Mouse (Mus musculus) intestine, embryonic 14.5 days (tissue): ENCODE measurements at regions not wholly inside any gene's neighbourhood (a gene's known extent, or its start where the extent isn't known, plus 50 kb on each side); places are given as distances from the start of the nearest gene placed in this dataset.

Source experiments
- ATAC-seq: fragments of 200-750 bp; cut with Nextera tagmentation; replicated peaks from 2 replicates; pipeline ENCODE4 v1.8.0; 2017; ENCODE audit warnings: low read depth, moderate number of reproducible peaks, moderate TSS enrichment, moderate library complexity; ENCODE audit not compliant: low FRiP score, low TSS enrichment
- DNase-seq: peaks from one replicate; pipeline ENCODE4 v3.0.0-alpha.2; 2018; ENCODE audit warnings: low spot score
- H3K27ac ChIP-seq: fragments of 300-500 bp; sonication (generic); 2 replicates; pipeline ENCODE4 v1.5.1; 2014; ENCODE audit warnings: low read depth, mild to moderate bottlenecking, control low read depth
- H3K27me3 ChIP-seq: fragments of 300-500 bp; sonication (generic); replicated peaks from 2 replicates; pipeline ENCODE4 v1.6.1; 2014; ENCODE audit warnings: low read length, control low read depth; ENCODE audit not compliant: control insufficient read depth, insufficient read depth
- H3K36me3 ChIP-seq: fragments of 300-500 bp; sonication (generic); 2 replicates; pipeline ENCODE4 v1.6.1; 2014; ENCODE audit warnings: low read length, control low read depth; ENCODE audit not compliant: control insufficient read depth, insufficient read depth
- H3K4me1 ChIP-seq: fragments of 300-500 bp; sonication (generic); replicated peaks from 2 replicates; pipeline ENCODE4 v1.6.1; 2014; ENCODE audit warnings: low read length, control low read depth, mixed read lengths; ENCODE audit not compliant: control insufficient read depth, insufficient read depth
- H3K4me2 ChIP-seq: fragments of 300-500 bp; sonication (generic); 2 replicates; pipeline ENCODE4 v1.6.1; 2014; ENCODE audit warnings: low read length
- H3K4me3 ChIP-seq: fragments of 300-500 bp; sonication (generic); 2 replicates; pipeline ENCODE4 v1.5.1; 2014; ENCODE audit warnings: low read depth, low read length, control low read depth, mixed read lengths
- H3K9ac ChIP-seq: fragments of 300-500 bp; sonication (generic); 2 replicates; pipeline ENCODE4 v1.6.1; 2014; ENCODE audit warnings: mild to moderate bottlenecking, low read length
- H3K9me3 ChIP-seq: fragments of 300-500 bp; sonication (generic); 2 replicates; pipeline ENCODE4 v1.6.1; 2016; ENCODE audit warnings: low read length, control low read depth; ENCODE audit not compliant: control insufficient read depth
- WGBS: fragments of 180-500 bp; shearing (Covaris S2); extraction: QIAGEN DNeasy Blood & Tissue Kit; methylation state at CpG from one replicate; pipeline ENCODE4 v1.1.7; 2014; 5-methylcytosine and 5-hydroxymethylcytosine counted together

DNA sequence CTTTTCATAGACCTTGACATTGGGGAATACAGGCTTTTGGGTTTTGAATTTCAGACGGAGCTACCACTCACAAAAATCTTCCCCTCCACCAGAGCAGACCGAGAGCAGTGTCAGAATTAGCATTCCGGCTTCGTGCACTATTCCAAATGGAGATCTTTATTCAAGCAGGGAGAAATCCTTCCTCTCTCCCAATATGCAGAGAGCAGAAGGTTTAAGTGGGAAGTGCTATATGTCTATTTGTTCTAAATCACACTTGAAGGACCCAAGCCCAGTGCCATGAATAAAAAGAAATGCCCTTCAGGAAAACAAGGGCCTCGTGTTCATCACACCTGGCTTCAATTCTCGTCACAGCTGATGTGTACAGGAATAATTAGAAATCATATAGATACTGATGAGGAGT, 426.3 kb downstream of the Gbe1 start:
- WGBS = 75% methylated on average over 6 of the region's 6 CpGs
- no peak overlapping the region for H3K4me3 ChIP-seq
- DNase-seq (no peak), ATAC-seq (no peak)
- no peak overlapping the region for H3K27ac ChIP-seq
- no peak overlapping the region for H3K4me2 ChIP-seq
- H3K4me1 ChIP-seq = no peaks in the 10 kb centered on the region
- H3K36me3 ChIP-seq = no peaks in the 10 kb centered on the region
- no peaks in the 10 kb centered on the region for H3K9me3 ChIP-seq
- H3K9ac ChIP-seq = no peak overlapping the region
- no peaks in the 10 kb centered on the region for H3K27me3 ChIP-seq

DNA sequence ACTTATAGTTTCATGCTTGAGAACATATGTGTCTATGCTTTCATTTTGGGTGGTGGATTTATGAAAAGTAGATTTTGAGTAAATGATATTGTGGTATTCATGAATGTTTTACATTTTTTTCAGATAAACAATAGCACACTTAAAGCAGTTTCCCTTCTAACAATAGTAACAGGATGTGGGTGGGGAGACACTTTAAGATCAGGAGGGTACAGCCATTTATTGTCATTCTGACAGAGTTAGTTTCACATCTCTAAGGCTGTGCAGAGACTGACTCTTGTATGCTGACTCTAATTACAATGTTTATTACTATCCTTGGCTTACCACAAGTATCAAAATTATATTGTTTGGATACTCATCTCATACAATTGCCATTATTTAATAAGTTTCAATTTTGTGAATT, 440.5 kb downstream of the Gbe1 start:
- ATAC-seq = no peak
- Histone ChIP-seq H3K27ac (no peak overlapping the region), H3K4me2 (no peak overlapping the region), H3K27me3 (no peaks in the 10 kb centered on the region), H3K9ac (no peak overlapping the region), H3K9me3 (no peaks in the 10 kb centered on the region), H3K36me3 (no peaks in the 10 kb centered on the region), H3K4me1 (no peaks in the 10 kb centered on the region), H3K4me3 (no peak overlapping the region)
- no peak for DNase-seq

DNA sequence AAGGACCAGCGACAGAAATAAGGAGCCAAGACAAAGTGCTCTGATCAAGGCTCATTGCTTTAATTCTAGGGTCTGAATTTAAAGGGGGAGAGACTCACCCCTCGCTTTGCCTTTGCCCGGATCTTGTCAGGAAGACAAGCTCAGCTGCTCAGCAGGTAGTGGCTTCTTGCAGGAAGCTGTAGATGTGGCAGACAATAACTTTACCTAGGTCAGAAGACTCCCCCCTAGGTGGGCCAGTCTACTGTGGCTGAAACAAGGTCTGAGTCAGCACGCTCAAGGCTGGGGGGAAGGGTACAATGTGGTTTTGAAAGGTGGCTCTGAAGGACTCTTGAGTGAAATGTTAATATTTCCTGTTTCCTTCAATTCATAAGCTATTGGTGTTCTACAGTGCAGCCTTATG, 484.3 kb downstream of the Gbe1 start:
- H3K9me3 ChIP-seq = no peaks in the 10 kb centered on the region
- H3K4me1 ChIP-seq = no peaks in the 10 kb centered on the region
- no peaks in the 10 kb centered on the region for H3K27me3 ChIP-seq
- H3K36me3 ChIP-seq = no peaks in the 10 kb centered on the region
- ATAC-seq (no peak), DNase-seq (no peak)
- 86% methylated on average over 4 of the region's 4 CpGs for WGBS
- no peak overlapping the region for H3K4me2 ChIP-seq
- H3K4me3 ChIP-seq = no peak overlapping the region
- no peak overlapping the region for H3K9ac ChIP-seq
- no peak overlapping the region for H3K27ac ChIP-seq

DNA sequence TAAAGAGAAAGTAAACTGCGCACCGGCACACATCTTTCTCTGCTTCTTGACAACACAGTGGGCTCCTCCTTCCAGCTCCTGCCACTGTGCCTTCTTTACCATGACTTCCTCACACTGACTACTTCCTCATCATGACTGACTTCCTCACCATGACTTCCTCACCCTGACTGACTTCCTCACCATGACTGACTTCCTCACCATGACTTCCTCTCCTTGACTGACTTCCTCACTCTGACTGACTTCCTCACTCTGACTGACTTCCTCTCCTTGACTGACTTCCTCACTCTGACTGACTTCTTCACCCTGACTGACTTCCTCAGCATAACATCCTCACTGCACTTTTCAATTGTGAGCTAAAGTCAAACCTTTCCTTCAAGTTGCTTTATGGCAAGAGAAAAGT, 489.8 kb downstream of the Gbe1 start:
- Histone ChIP-seq H3K27ac (no peak overlapping the region), H3K4me3 (no peak overlapping the region), H3K4me2 (no peak overlapping the region), H3K27me3 (no peaks in the 10 kb centered on the region), H3K9me3 (no peaks in the 10 kb centered on the region), H3K4me1 (no peaks in the 10 kb centered on the region), H3K9ac (no peak overlapping the region), H3K36me3 (no peaks in the 10 kb centered on the region)
- DNase-seq (no peak), ATAC-seq (no peak)
- WGBS = 81% methylated on average over 2 of the region's 2 CpGs

DNA sequence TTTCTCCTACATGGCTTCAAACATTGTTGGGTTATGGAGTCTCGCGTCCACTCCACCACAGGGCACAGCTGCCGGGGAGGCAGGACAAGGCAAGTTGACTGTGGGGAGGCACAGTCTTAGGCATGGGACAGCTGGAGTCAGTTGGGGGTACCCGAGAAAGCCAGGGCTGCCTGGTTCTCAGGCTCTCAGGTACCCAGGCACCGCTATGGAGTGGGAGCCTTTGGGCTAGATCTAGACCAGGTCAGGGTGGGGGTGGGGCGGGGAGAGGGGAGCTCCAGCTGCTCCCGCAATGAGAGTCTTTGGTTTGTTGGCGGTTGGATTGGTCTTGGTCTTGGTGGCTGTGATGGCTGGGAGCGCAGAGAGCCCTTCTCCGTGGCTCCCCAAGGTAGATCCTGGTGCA, 512.2 kb downstream of the Gbe1 start:
- Histone ChIP-seq H3K4me3 (no peak overlapping the region), H3K9ac (no peak overlapping the region), H3K4me1 (no peaks in the 10 kb centered on the region), H3K4me2 (no peak overlapping the region), H3K36me3 (no peaks in the 10 kb centered on the region), H3K27me3 (no peaks in the 10 kb centered on the region), H3K9me3 (no peaks in the 10 kb centered on the region), H3K27ac (no peak overlapping the region)
- WGBS = 92% methylated on average over 10 of the region's 10 CpGs
- ATAC-seq (no peak), DNase-seq (no peak)

DNA sequence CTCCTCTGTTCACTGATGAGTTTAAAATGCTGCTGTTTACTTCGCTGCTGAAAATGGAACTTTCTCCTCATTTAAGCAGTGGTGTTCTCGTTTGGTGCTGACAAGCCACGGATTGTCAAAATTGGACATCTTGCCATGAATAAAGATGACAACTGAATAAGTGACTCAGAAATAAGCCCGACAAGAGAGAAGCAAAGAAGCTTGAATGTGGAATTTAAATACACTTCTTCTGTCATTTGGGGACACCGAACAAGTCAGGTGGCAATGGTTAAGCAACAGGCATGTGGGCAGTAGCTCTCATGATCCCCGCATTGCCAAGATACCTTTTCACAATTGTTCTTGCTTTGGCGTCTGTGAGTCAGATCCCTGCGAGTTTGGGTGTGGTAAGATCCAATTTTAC, 521.3 kb downstream of the Gbe1 start:
- H3K4me3 ChIP-seq = no peak overlapping the region
- no peak for DNase-seq
- no peaks in the 10 kb centered on the region for H3K36me3 ChIP-seq
- ATAC-seq = no peak
- H3K27ac ChIP-seq = no peak overlapping the region
- no peak overlapping the region for H3K9ac ChIP-seq
- H3K4me2 ChIP-seq = no peak overlapping the region
- 86% methylated on average over 8 of the region's 8 CpGs for WGBS
- no peaks in the 10 kb centered on the region for H3K27me3 ChIP-seq
- no peaks in the 10 kb centered on the region for H3K9me3 ChIP-seq
- no peaks in the 10 kb centered on the region for H3K4me1 ChIP-seq

DNA sequence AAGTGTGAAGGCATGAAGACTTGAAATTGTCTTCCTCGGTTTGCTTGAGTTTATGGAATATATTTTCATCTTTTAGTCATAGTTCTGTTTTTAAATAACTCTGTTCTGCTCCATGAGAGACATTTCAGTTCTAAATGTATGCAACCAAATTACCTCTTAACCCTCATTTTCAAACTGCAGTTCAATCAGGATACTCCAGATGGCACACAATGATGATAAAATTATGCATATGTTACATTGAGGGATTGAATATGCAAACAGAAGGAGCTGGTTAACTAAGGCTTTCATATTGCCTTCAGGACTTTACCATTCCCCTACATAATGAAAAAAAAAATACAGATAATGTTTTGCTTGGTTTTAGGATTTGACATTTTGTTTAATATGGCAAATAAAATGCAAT, 524.4 kb downstream of the Gbe1 start:
- Histone ChIP-seq H3K27ac (no peak overlapping the region), H3K4me1 (no peaks in the 10 kb centered on the region), H3K4me2 (no peak overlapping the region), H3K9me3 (no peaks in the 10 kb centered on the region), H3K27me3 (no peaks in the 10 kb centered on the region), H3K36me3 (no peaks in the 10 kb centered on the region), H3K4me3 (no peak overlapping the region), H3K9ac (no peak overlapping the region)
- DNase-seq (no peak), ATAC-seq (no peak)
- 82% methylated on average over 1 of the region's 1 CpGs for WGBS

DNA sequence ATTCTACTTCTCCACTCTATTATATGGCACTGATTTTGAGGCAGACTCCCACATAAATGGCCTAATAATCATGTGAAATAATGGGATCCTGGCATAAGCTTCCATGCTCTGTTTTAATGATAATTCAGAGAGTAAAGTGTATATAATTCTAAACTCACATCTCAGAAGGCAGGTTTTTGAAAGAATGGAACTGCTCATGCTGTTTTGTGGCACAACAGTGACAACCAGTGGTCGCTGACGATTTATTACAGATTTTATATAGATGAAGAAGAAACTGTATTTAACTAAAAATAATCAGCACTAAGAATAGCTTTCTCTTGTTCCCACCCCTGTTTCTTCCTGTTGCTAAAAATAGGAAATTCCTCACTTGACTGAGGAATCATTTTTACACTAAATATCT, 554.5 kb downstream of the Gbe1 start:
- Histone ChIP-seq H3K9ac (no peak overlapping the region), H3K27me3 (no peaks in the 10 kb centered on the region), H3K9me3 (no peaks in the 10 kb centered on the region), H3K4me1 (no peaks in the 10 kb centered on the region), H3K36me3 (no peaks in the 10 kb centered on the region), H3K27ac (no peak overlapping the region), H3K4me3 (no peak overlapping the region), H3K4me2 (no peak overlapping the region)
- ATAC-seq (no peak), DNase-seq (no peak)
- 60% methylated on average over 2 of the region's 2 CpGs for WGBS

DNA sequence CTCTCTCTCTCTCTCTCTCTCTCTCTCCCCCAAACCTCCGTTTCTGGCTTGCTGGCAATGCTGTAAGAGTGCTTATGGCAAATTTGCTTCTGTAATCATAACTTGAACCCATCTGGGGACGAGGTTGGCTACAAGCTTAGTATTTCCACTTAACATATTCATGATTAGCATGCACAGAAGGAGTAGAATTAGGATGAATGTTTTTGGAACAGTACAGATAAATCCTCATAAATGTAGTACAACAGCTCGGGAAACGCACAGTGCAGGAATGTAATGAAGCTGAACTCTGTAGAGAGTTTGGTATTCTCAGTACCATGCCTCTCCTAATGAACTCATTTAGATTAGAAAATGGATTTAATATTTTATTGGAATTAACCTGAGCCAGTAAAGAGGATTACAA, 555.5 kb downstream of the Gbe1 start:
- Histone ChIP-seq H3K9ac (no peak overlapping the region), H3K4me1 (no peaks in the 10 kb centered on the region), H3K4me2 (no peak overlapping the region), H3K9me3 (no peaks in the 10 kb centered on the region), H3K27ac (no peak overlapping the region), H3K27me3 (no peaks in the 10 kb centered on the region), H3K4me3 (no peak overlapping the region), H3K36me3 (no peaks in the 10 kb centered on the region)
- 52% methylated on average over 4 of the region's 4 CpGs for WGBS
- ATAC-seq = no peak
- DNase-seq = no peak
